Mouse (Mus musculus): Measurements from ENCODE around the gene Olfml2b.

The Olfml2b gene

DNA sequence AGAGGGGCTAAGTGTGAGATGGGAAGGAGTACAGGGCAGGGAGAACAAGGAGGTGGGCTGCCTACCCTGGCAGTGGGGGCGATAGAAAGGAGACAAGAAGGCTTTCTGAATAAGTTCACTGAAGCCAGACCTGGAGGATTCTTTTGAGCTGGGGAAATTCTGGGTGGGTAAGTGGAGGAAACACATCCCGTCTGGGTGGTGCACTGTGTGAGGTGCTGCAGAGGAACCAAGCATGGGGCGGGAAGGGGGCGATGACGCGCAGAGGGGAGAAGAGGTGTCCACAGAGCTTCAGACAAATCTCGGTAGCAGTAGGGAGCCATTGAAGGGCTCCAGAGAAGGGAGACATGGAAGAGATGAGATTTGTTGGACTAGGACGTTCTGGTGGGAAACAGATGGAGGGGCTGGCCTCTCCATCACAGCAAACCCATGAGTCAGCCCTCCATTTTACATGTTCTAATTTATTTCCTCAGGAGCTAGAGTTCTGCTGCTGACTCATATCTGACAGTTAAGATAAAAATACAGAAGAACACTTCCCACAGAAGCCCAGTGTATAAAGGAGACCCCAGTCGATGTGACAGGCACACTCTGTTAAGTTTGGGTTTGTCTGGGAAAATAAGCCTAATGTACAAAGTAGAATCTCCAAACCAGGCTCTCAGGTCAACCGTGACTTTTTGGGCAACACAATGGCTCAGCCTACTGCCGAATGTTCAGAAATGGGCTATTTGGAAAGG, 87.7 kb downstream of the Olfml2b start:
- ATAC-seq (ENCODE audit: low TSS enrichment): peak; percentile 91
